Mouse (Mus musculus) E14TG2a.4 (cell line): ENCODE results near the gene Rab3d.

Experiments used
- H3K27me3 ChIP-seq: 2 replicates; pipeline ENCODE4 v1.6.1; 2014; ENCODE audit warnings: low read length, control low read depth; ENCODE audit not compliant: insufficient read depth
- H3K36me3 ChIP-seq: 2 replicates; pipeline ENCODE4 v1.6.1; 2014; ENCODE audit warnings: low read length, control low read depth; ENCODE audit not compliant: insufficient read depth
- H3K4me1 ChIP-seq: replicated peaks from 2 replicates; pipeline ENCODE4 v1.6.1; 2014; ENCODE audit warnings: low read depth, low read length, control low read depth
- H3K4me3 ChIP-seq: replicated peaks from 2 replicates; pipeline ENCODE4 v1.5.1; 2014; ENCODE audit warnings: mild to moderate bottlenecking, low read length
- H3K9me3 ChIP-seq: 2 replicates; pipeline ENCODE4 v1.6.1; 2014; ENCODE audit warnings: low read length, control low read depth
- CTCF ChIP-seq: conservative IDR thresholded peaks from 2 replicates; pipeline ENCODE4 v1.5.1; 2014; ENCODE audit warnings: low read length
- NANOG ChIP-seq: IDR thresholded peaks from 2 replicates; pipeline ENCODE4 v1.6.1; 2014; ENCODE audit warnings: borderline replicate concordance, low read length, mixed read lengths
- POU5F1 ChIP-seq: IDR thresholded peaks from 2 replicates; pipeline ENCODE4 v1.6.1; 2014; ENCODE audit warnings: low read length, borderline replicate concordance

The Rab3d gene

GRCm38 (mm10) chr9:21958372-21958771 lies 40.4 kb upstream of the Rab3d start:
- Histone ChIP-seq H3K27me3 (peaks cover 45% of the 10 kb centered on the region), H3K4me1 (peaks cover 72% of the 10 kb centered on the region), H3K36me3 (peaks cover 31% of the 10 kb centered on the region), H3K4me3 (peak overlapping the region; percentile 23), H3K9me3 (no peaks in the 10 kb centered on the region)
- TF ChIP-seq NANOG (no peak), POU5F1 (no peak), CTCF (no peak)

GRCm38 (mm10) chr9:21955570-21956281 lies 37.7 kb upstream of the Rab3d start, which contains the start of gene Swsap1:
Gene Swsap1, plus strand, starts transcription at chr9:21955755.
- Histone ChIP-seq H3K9me3 (0 out of 2 replicates have a peak, but pooled peaks cover 4% of the 10 kb centered on the region), H3K4me3 (peak within 1 kb of the TSS; percentile 89), H3K4me1 (peaks cover 45% of the 10 kb centered on the region), H3K27me3 (peaks cover 19% of the 10 kb centered on the region), H3K36me3 (peaks cover 31% of the 10 kb centered on the region)
- TF ChIP-seq CTCF = no peak; the same call in 1 of the 2 replicates
- TF ChIP-seq POU5F1 = no peak
- no peak for TF ChIP-seq NANOG

DNA sequence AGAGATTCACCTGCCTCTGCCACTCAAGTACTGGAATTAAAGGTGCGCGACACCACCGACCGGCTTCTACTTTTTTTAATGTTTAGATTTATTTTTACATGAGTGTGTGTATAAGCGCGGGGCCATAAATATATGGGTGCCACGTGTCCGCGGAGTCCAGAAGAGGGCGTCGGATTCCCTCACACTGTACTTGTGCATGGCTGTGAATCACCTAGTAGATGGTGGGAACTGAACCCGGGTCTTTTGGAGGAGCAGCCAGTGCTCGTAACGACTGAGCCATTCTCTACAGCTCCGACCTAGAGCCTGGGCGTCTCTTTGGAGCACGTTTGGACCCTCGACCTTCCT lies 37.2 kb upstream of the Rab3d start:
- Histone ChIP-seq H3K4me3 (peak overlapping the region; percentile 89), H3K36me3 (peaks cover 31% of the 10 kb centered on the region), H3K9me3 (0 out of 2 replicates have a peak, but pooled peaks cover 4% of the 10 kb centered on the region), H3K4me1 (peaks cover 40% of the 10 kb centered on the region), H3K27me3 (peaks cover 13% of the 10 kb centered on the region)
- TF ChIP-seq CTCF (0 out of 2 replicates have a peak, but pooled peaks have one; percentile 1), POU5F1 (no peak), NANOG (no peak)

GRCm38 (mm10) chr9:21954635-21955034 lies 36.6 kb upstream of the Rab3d start:
- no peak for TF ChIP-seq POU5F1
- no peak for TF ChIP-seq CTCF
- no peak for TF ChIP-seq NANOG
- Histone ChIP-seq H3K4me3 (peak overlapping the region; percentile 89), H3K9me3 (0 out of 2 replicates have a peak, but pooled peaks cover 4% of the 10 kb centered on the region), H3K36me3 (peaks cover 29% of the 10 kb centered on the region), H3K4me1 (peaks cover 34% of the 10 kb centered on the region), H3K27me3 (peaks cover 13% of the 10 kb centered on the region)

- H3K4me1 ChIP-seq = peaks cover 31% of the 10 kb centered on the region
- H3K36me3 ChIP-seq = peaks cover 20% of the 10 kb centered on the region
- TF ChIP-seq NANOG (no peak), POU5F1 (no peak), CTCF (no peak)
- no peak overlapping the region for H3K4me3 ChIP-seq
- H3K9me3 ChIP-seq = 0 out of 2 replicates have a peak, but pooled peaks cover 4% of the 10 kb centered on the region
- peaks cover 15% of the 10 kb centered on the region for H3K27me3 ChIP-seq
These were observed 35.6 kb upstream of the Rab3d start for GRCm38 (mm10) chr9:21953600-21953999.

DNA sequence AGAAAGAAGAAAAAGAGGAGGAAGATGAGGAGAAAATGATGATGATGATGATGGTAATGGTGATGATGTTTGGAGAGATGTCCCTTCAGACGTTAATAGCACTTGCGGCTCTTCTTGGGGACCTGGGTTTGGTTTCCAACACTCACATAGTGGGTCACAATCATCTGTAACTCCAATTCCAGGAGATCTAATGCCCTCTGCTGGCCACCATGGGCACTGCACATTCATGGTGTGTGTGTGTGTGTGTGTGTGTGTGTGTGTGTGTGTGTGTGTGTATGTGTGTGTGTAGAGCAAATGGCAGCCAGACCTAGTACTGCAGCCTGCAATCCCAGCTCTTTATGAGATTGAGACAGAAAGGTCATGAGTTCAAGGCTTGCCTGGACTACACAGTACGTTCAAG lies 34.0 kb upstream of the Rab3d start:
- Histone ChIP-seq H3K9me3 (0 out of 2 replicates have a peak, but pooled peaks cover 4% of the 10 kb centered on the region), H3K4me3 (no peak overlapping the region), H3K27me3 (peaks cover 28% of the 10 kb centered on the region), H3K4me1 (peaks cover 33% of the 10 kb centered on the region), H3K36me3 (peaks cover 4% of the 10 kb centered on the region)
- TF ChIP-seq CTCF = peak; percentile 47
- TF ChIP-seq NANOG = no peak
- no peak for TF ChIP-seq POU5F1

DNA sequence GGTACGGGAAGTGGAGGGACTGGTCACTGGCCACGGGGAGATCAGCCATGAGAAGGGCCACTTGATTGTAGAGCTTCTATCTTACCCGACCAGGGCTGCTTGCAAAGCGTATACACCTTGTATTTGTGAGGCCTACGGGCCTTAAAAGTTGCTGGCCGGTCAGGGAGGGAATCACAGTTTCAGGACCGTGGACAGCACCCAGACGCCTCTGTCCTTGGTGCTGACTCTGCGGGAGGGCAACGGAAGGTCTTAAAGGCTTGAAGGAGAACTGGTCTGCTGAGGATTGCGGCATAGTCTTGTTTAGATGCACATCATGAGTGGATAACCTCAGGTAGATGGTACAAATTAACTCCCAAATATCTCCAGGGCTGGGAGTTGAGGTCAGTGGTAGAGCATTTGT lies 32.3 kb upstream of the Rab3d start:
- H3K4me1 ChIP-seq = peaks cover 28% of the 10 kb centered on the region
- H3K9me3 ChIP-seq = 0 out of 2 replicates have a peak, but pooled peaks cover 4% of the 10 kb centered on the region
- no peak overlapping the region for H3K4me3 ChIP-seq
- TF ChIP-seq NANOG = no peak
- no peak for TF ChIP-seq CTCF
- TF ChIP-seq POU5F1 = no peak
- no peaks in the 10 kb centered on the region for H3K36me3 ChIP-seq
- peaks cover 38% of the 10 kb centered on the region for H3K27me3 ChIP-seq

DNA sequence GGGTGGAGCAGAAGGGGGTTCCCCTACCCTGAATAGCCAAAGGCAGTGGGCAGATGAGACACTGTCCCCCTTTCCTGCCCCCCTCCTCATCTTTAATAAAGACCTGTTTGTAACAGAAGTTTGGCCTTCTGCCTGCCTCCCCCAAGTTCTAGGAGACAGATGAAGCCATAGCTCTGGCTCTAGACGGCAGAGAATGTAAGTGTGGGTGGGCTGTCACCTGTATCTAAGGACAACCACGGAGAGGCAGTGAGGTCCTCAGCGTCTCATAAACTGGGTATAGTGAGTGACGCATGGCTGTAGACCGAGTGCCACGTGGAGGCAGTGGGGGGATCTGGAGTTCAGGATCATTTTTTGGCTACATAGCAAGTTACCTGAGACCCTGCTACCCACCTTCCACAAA lies 30.8 kb upstream of the Rab3d start:
- Histone ChIP-seq H3K36me3 (no peaks in the 10 kb centered on the region), H3K27me3 (peaks cover 49% of the 10 kb centered on the region), H3K4me3 (no peak overlapping the region), H3K4me1 (peaks cover 34% of the 10 kb centered on the region), H3K9me3 (0 out of 2 replicates have a peak, but pooled peaks cover 4% of the 10 kb centered on the region)
- TF ChIP-seq NANOG (no peak), POU5F1 (no peak), CTCF (no peak)
